Mouse (Mus musculus) cerebellum, adult 9-11 months (tissue): ENCODE results near the gene Gm11273.
"Not testable (repeated sequence)": the region's sequence is repeated elsewhere in the genome, so short reads cannot be mapped to it uniquely, and the experiment has no call there.

ENCODE experiments used
- DNase-seq: peaks from one replicate; pipeline ENCODE4 v3.0.0; 2022

Gm11273 gene

GRCm38 (mm10) chr13:21501182-21501581, at the start of gene Gm11273:
TSS of gene Gm11273 (minus strand) at chr13:21501418.
- not testable (repeated sequence) for DNase-seq

GRCm38 (mm10) chr13:21550416-21551110, 49.3 kb upstream of the Gm11273 start:
- DNase-seq = no peak

GRCm38 (mm10) chr13:21549487-21549886, 48.3 kb upstream of the Gm11273 start:
- DNase-seq = no peak

GRCm38 (mm10) chr13:21542708-21543107, 41.5 kb upstream of the Gm11273 start, which contains the start of gene Olfr1366:
TSS of gene Olfr1366 (minus strand) at chr13:21542808.
- no peak for DNase-seq

- peak; percentile 90 for DNase-seq
Observed at GRCm38 (mm10) chr13:21530781-21531201, 29.6 kb upstream of the Gm11273 start, which contains the start of gene Zkscan8. TSS of gene Zkscan8 (minus strand) at chr13:21531120.

DNA sequence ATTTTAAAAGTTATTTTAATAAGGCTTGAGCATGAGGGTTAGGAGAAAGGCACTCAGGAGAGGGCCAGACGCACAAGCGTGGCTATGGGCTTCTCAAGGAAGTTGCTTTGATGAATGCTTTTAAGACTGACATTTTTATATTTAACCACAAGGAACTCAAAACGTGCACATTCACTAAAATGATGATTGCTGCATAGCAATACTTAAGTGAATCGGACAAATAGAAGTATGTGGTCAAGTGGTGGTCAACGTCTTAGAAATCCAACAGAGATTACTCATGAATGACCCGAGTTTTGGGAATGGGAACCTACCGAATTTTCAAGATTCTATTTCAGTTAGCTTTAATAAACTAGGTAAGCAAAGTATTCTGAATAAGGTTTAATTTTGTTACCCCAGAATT, 28.9 kb upstream of the Gm11273 start:
- DNase-seq = no peak

- peak; percentile 84 for DNase-seq
Observed at GRCm38 (mm10) chr13:21506221-21506649, 5.0 kb upstream of the Gm11273 start.

DNA sequence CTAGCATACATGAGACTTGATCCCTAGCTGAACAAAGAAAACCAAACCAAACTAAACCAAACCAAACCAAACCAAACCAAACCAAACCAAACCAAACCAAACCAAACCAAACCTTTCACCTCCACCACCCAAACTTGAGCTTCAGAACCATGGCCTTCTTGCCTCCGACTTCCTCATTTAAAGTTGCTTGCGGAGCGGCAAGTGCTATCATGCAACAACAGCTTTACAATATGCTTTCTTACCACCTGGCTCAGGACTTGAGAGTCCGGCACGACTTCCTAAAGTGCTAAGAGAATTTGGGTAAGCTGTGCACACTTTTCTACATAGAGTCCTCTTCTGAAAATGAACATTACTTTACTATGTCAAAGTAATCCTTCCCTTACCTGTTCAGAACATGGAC, 1.1 kb upstream of the Gm11273 start:
- DNase-seq = no peak

DNA sequence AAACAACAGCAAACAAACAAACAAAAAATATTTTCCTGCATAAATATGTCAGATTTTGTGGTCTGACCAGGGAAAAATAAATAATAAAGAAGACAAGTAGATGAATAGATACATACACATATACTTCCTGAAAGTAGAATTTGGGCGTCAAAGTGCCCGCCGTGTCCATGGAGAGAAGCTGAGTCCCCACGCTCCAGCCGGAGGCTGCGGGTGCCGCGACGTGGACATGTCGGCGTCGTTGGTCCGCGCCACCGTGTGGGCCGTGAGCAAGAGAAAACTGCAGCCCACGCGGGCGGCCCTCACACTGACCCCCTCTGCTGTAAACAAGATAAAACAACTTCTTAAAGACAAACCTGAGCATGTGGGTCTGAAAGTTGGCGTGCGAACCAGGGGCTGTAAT, 6.1 kb downstream of the Gm11273 start, which contains the start of gene AK157302:
Gene AK157302 (plus strand): TSS at position 144 of the 400 bp plus-strand sequence.
- peak; percentile 13 for DNase-seq

- DNase-seq = no peak
Observed at GRCm38 (mm10) chr13:21492847-21493246, 8.4 kb downstream of the Gm11273 start.

GRCm38 (mm10) chr13:21486881-21487280, 14.3 kb downstream of the Gm11273 start:
- no peak for DNase-seq

DNA sequence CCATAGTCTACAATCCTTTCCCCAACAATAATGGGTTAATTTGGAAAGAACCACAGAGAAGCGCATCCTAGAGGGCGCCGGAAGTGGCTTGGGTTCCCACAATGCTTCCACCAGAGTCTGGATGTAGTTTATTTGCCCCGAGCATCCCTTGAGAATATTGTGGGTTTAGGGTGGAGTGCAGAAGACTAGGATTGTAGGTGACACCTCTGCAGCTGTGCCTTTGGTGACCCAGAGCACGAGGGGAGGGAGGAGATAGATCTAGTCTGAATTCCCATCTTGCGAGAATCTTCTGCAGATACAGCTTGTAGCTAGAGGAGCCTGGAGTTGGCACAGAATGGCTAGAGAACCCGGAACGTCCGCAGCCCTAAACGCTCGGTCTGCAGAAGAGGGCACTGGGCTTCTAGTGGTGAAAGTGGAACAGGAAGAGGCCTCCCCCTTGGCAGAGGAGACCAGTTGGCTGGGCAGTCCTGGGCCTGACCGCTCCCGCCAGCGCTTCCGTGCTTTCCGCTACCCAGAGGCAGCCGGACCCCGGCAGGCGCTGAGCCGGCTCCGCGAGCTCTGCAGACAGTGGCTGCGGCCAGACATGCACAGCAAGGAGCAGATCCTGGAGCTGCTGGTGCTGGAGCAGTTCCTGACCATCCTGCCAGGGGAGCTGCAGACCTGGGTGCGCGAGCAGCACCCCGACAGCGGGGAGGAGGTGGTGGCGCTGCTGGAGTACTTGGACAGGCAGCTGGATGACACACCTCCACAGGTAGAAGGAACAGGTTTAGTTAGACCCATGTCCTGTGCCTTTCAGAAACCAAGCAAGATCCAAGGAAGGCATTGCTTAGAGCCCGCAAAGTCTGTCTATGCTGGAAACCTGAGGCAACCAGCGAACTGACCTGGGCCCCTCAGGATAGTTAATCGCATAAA, 22.2 kb downstream of the Gm11273 start, which contains the start of the genes Zkscan4 and Gm10065:
Gene Zkscan4 (plus strand): TSS at position 149 of the 912 bp plus-strand sequence.
Gene Gm10065 (minus strand): TSS at position 683 of the 912 bp plus-strand sequence.
- DNase-seq = peak; percentile 81

- no peak for DNase-seq
Observed at GRCm38 (mm10) chr13:21472427-21472826, 28.8 kb downstream of the Gm11273 start.

GRCm38 (mm10) chr13:21469097-21469496, 32.1 kb downstream of the Gm11273 start:
- no peak for DNase-seq

DNA sequence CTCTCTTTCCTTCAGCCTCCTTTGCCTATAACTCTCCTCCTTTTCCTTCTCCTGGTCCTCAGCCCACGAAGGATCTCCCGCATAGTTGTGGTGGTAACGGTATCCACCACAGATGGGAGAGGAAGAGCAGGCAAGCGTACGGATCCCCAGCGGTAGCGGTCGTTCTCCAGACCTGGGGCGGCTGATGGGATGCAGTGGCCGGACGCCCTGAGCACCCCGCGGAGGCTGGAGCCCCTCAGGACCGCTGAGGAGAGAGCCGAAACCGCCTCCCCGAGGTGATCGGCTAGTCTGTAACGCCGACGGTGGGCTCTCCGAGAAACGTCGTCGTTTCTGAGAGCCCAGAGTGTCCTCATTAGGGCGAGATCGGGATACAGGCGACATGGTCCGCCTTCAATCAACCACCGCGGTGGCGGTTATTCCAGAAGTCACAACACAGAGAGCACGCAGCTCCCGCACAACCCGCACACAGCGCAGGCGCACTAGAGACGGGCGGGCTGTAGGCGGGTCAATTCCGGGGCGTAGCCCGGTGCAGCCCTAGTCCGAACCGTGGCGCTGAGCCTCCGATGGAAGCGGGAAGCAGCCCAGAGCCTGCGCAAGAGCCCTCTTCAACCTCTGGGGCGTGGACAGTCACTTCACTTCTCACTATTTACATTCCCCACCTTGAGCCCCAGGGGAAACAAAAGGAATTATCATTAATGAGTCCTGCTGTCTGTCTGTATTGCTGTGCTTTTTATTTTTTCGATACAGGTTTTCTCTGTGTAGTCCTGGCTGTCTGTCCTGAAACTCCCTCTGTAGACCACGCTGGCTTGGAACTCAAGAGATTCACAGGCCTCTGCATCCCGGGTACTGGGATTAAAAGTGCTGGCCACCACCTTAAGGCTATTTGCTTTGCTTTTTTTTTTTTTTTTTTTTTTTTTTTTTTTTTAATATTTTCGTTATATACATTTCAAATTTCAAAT, 32.9 kb downstream of the Gm11273 start, which contains the start of gene Nkapl:
Gene Nkapl (minus strand): TSS at position 449 of the 959 bp plus-strand sequence.
- peak; percentile 89 for DNase-seq

- DNase-seq = no peak
Observed at GRCm38 (mm10) chr13:21467336-21467735, 33.9 kb downstream of the Gm11273 start.

- DNase-seq = not testable (repeated sequence)
Observed at GRCm38 (mm10) chr13:21462516-21462915, 38.7 kb downstream of the Gm11273 start.

GRCm38 (mm10) chr13:21456347-21456746, 44.9 kb downstream of the Gm11273 start:
- no peak for DNase-seq

GRCm38 (mm10) chr13:21454133-21454532, 47.1 kb downstream of the Gm11273 start:
- no peak for DNase-seq

- DNase-seq = peak; percentile 82
Observed at GRCm38 (mm10) chr13:21453449-21453848, 47.8 kb downstream of the Gm11273 start, which contains the start of gene Zscan26. TSS of gene Zscan26 (minus strand) at chr13:21453730.

- no peak for DNase-seq
Observed at GRCm38 (mm10) chr13:21453042-21453441, 48.2 kb downstream of the Gm11273 start.
